ENCODE assay signal across 29 mouse cellular contexts in genomic region chr6:73560000-73560399, GRCm38 (mm10).
DNase-seq lines count a peak whose midpoint lies in the region; ATAC-seq and TF ChIP-seq lines count a peak whose summit lies in the region.
"Had no signal": no experiment of that assay in that cellular context is flagged by ENCODE, and none has a peak within 500 bp of the region (broad histone marks: within the 10 kb centered on the region; RNA-seq: fewer than 3 reads in every experiment).

No protein-coding gene starts in this region.

- no peaks in the 10 kb centered on the region for H3K36me3 ChIP-seq in liver, embryonic 11.5 days (ENCODE audit: control insufficient read depth, insufficient read depth, low read length)
- no peaks in the 10 kb centered on the region for H3K36me3 ChIP-seq in liver, postnatal 0 days (replicated peaks; ENCODE audit: insufficient read depth, low read length)
- no peaks in the 10 kb centered on the region for H3K36me3 ChIP-seq in liver, embryonic 13.5 days
- H3K36me3 ChIP-seq in liver, embryonic 15.5 days (replicated peaks): no peaks in the 10 kb centered on the region
- H3K36me3 ChIP-seq: embryonic facial prominence, embryonic 13.5 days; embryonic facial prominence, embryonic 15.5 days; forebrain, embryonic 10.5 days; forebrain, embryonic 12.5 days; G1E had no signal

- no peaks in the 10 kb centered on the region for H3K4me1 ChIP-seq in liver, embryonic 11.5 days (replicated peaks; ENCODE audit: control insufficient read depth, insufficient read depth, low read length)
- no peaks in the 10 kb centered on the region for H3K4me1 ChIP-seq in liver, postnatal 0 days (ENCODE audit: insufficient read depth)
- 0 out of 2 replicates have a peak, but pooled peaks cover 2% of the 10 kb centered on the region for H3K4me1 ChIP-seq in liver, embryonic 13.5 days (replicated peaks)
- no peaks in the 10 kb centered on the region for H3K4me1 ChIP-seq in liver, embryonic 15.5 days (replicated peaks)
- H3K4me1 ChIP-seq: embryonic facial prominence, embryonic 13.5 days; embryonic facial prominence, embryonic 15.5 days; forebrain, embryonic 10.5 days; forebrain, embryonic 12.5 days had no signal

- WGBS in liver, embryonic 11.5 days: 28% methylated on average over 2 of the region's 2 CpGs
- WGBS in liver, postnatal 0 days (ENCODE audit: insufficient replicate concordance): 50% methylated on average over 2 of the region's 2 CpGs
- 23% methylated on average over 2 of the region's 2 CpGs for WGBS in liver, embryonic 13.5 days (ENCODE audit: insufficient replicate concordance)
- 27% methylated on average over 2 of the region's 2 CpGs for WGBS in liver, embryonic 15.5 days (ENCODE audit: insufficient replicate concordance)

- no peak for TF ChIP-seq EP300 in liver, postnatal 0 days (IDR thresholded peaks at IDR 0.05; ENCODE audit: low read depth)

- H3K9me3 ChIP-seq in liver, embryonic 11.5 days (ENCODE audit: control insufficient read depth, low read length): no peaks in the 10 kb centered on the region
- no peaks in the 10 kb centered on the region for H3K9me3 ChIP-seq in liver, postnatal 0 days (ENCODE audit: low read length)
- no peaks in the 10 kb centered on the region for H3K9me3 ChIP-seq in liver, embryonic 13.5 days (replicated peaks)
- H3K9me3 ChIP-seq in liver, embryonic 15.5 days (replicated peaks): no peaks in the 10 kb centered on the region
- H3K9me3 ChIP-seq: embryonic facial prominence, embryonic 13.5 days; embryonic facial prominence, embryonic 15.5 days; forebrain, embryonic 10.5 days; forebrain, embryonic 12.5 days had no signal

- DNase-seq in liver, embryonic 11.5 days (ENCODE audit: low spot score): no peak
- no peak for DNase-seq in liver, postnatal 0 days
- no peak for DNase-seq in liver, embryonic 13.5 days
- DNase-seq in adrenal gland, adult (ENCODE audit: inconsistent age in 2 of 2, low spot score in 1 of 2): no peak
- no peak for DNase-seq in kidney, adult 11 months
- DNase-seq: adrenal gland, adult 2 months; adrenal gland, postnatal 10 days; adrenal gland, postnatal 25 days; B cell, adult 2 months; cerebellum, adult 11 months; cerebellum, adult 18-20 months; cerebellum, adult 8-10 months; cerebellum, adult 9-11 months; cerebellum, postnatal 14 days; cerebellum, postnatal 36 days; embryo, embryonic 11 days had no signal

- ATAC-seq in liver, embryonic 11.5 days (replicated peaks; ENCODE audit: low FRiP score): peak; percentile 81
- ATAC-seq in liver, postnatal 0 days: no peak
- ATAC-seq in liver, embryonic 13.5 days (ENCODE audit: low read depth): peak; percentile 82
- ATAC-seq in liver, embryonic 15.5 days (ENCODE audit: insufficient read depth): peak; percentile 49; the same call in 1 of the 2 replicates
- ATAC-seq: activated CD4-positive, CD25-positive, alpha-beta regulatory T cell, adult 4 months; CD4-positive, CD25-positive, alpha-beta regulatory T cell, adult 4 months; forebrain, embryonic 14.5 days; forebrain, embryonic 16.5 days; Patski had no signal

- H3K27me3 ChIP-seq in liver, embryonic 11.5 days (replicated peaks; ENCODE audit: control insufficient read depth, insufficient read depth, low read length): no peaks in the 10 kb centered on the region
- no peaks in the 10 kb centered on the region for H3K27me3 ChIP-seq in liver, postnatal 0 days (ENCODE audit: insufficient read depth, low read length)
- no peaks in the 10 kb centered on the region for H3K27me3 ChIP-seq in liver, embryonic 13.5 days
- no peaks in the 10 kb centered on the region for H3K27me3 ChIP-seq in liver, embryonic 15.5 days
- H3K27me3 ChIP-seq: CH12.LX; embryonic facial prominence, embryonic 13.5 days; embryonic facial prominence, embryonic 15.5 days; forebrain, embryonic 12.5 days; Patski had no signal

- TF ChIP-seq CTCF in liver, postnatal 0 days (IDR thresholded peaks at IDR 0.05; ENCODE audit: low read depth): no peak

- no peak overlapping the region for H3K4me3 ChIP-seq in liver, embryonic 11.5 days (ENCODE audit: low read depth, low read length)
- no peak overlapping the region for H3K4me3 ChIP-seq in liver, postnatal 0 days (ENCODE audit: low read depth, low read length)
- no peak overlapping the region for H3K4me3 ChIP-seq in liver, embryonic 13.5 days (replicated peaks)
- no peak overlapping the region for H3K4me3 ChIP-seq in liver, embryonic 15.5 days (replicated peaks)
- H3K4me3 ChIP-seq: embryonic facial prominence, embryonic 13.5 days; embryonic facial prominence, embryonic 15.5 days; erythroblast, embryonic 14.5 days; forebrain, embryonic 10.5 days; forebrain, embryonic 12.5 days had no signal

- no peak overlapping the region for H3K9ac ChIP-seq in liver, embryonic 11.5 days (ENCODE audit: low read depth, low read length)
- no peak overlapping the region for H3K9ac ChIP-seq in liver, postnatal 0 days (replicated peaks)
- no peak overlapping the region for H3K9ac ChIP-seq in liver, embryonic 13.5 days
- H3K9ac ChIP-seq in liver, embryonic 15.5 days: no peak overlapping the region
- H3K9ac ChIP-seq: embryonic facial prominence, embryonic 13.5 days; embryonic facial prominence, embryonic 15.5 days; forebrain, embryonic 12.5 days had no signal

- H3K27ac ChIP-seq in liver, embryonic 11.5 days (ENCODE audit: low read depth, low read length): no peak overlapping the region
- H3K27ac ChIP-seq in liver, postnatal 0 days (ENCODE audit: low read depth): no peak overlapping the region
- H3K27ac ChIP-seq in liver, embryonic 13.5 days: no peak overlapping the region
- no peak overlapping the region for H3K27ac ChIP-seq in liver, embryonic 15.5 days (replicated peaks)
- H3K27ac ChIP-seq: embryonic facial prominence, embryonic 13.5 days; embryonic facial prominence, embryonic 15.5 days; forebrain, embryonic 10.5 days; forebrain, embryonic 12.5 days had no signal

- H3K4me2 ChIP-seq in liver, embryonic 11.5 days: no peak overlapping the region
- no peak overlapping the region for H3K4me2 ChIP-seq in liver, postnatal 0 days (ENCODE audit: low read depth, low read length)
- H3K4me2 ChIP-seq in liver, embryonic 13.5 days: no peak overlapping the region
- H3K4me2 ChIP-seq in liver, embryonic 15.5 days: no peak overlapping the region
- H3K4me2 ChIP-seq: embryonic facial prominence, embryonic 13.5 days; embryonic facial prominence, embryonic 15.5 days; forebrain, embryonic 12.5 days had no signal
